Mouse (Mus musculus): ENCODE results near the gene Olfr150.

- TF ChIP-seq CTCF (IDR thresholded peaks at IDR 0.05; ENCODE audit: extremely low read depth, insufficient read depth, low read length), result no peak
- TF ChIP-seq POLR2A (IDR thresholded peaks at IDR 0.05; ENCODE audit: extremely low read depth, insufficient read depth, low read length), result no peak
These were observed 23.8 kb upstream of the Olfr150 start, which contains the start of gene Olfr149 for GRCm38 (mm10) chr9:39707017-39707416.

All from cortical plate, adult 2 months (tissue).